Mouse (Mus musculus) left cerebral cortex, adult 2 months (tissue): Measurements from ENCODE around the gene Dck. TPM values are rescaled to one million over a fixed set of nuclear protein-coding genes. Genes with fewer than 3 reads are reported as not detected.
"Not testable (repeated sequence)": the region's sequence is repeated elsewhere in the genome, so short reads cannot be mapped to it uniquely, and the experiment has no call there.

Experiments used
- DNase-seq, 2 experiments: peaks; one replicate each; pipeline ENCODE4 v3.0.0; 2021 to 2022; ENCODE audit warnings: low spot score in 2 of 2, mixed read lengths in 1 of 2; ENCODE audit errors: extremely low spot score in 1 of 2
- H3K27ac ChIP-seq: fragments of 200-600 bp; 2 replicates; pipeline ENCODE4 v1.8.1; 2022
- H3K4me3 ChIP-seq: fragments of 200-600 bp; 2 replicates; pipeline ENCODE4 v1.8.1; 2022
- CTCF ChIP-seq: fragments of 200-600 bp; IDR thresholded peaks from 2 replicates; pipeline ENCODE4 v1.8.1; 2022; ENCODE audit warnings: antibody characterized with exemption, mild to moderate bottlenecking, moderate library complexity
- intact Hi-C: fragments of 180-260 bp; cut with DNase I; formaldehyde crosslinking; loops from one replicate; pipeline ENCODE4 v1.15.1; 2025
- long read RNA-seq, 2 experiments: library from polyadenylated mRNA; stranded (forward); transcript quantifications; one replicate each; pipeline ENCODE4 v2.0.0; 2021; ENCODE audit warnings: borderline mapping rate in 2 of 2
- total RNA-seq, 2 experiments: library from RNA; stranded (reverse); gene quantifications; 2 replicates each; pipeline ENCODE4 v1.2.3; 2021

Dck gene
- total RNA-seq = 10 to 100 TPM; 13.5 to 16.6 TPM
- long read RNA-seq, experiment 1, transcript Dck-201 (7 exons, 3,078 nt) = major isoform, 24 of 25 reads
- long read RNA-seq, experiment 1, partial matches to known transcripts = 0 of 25 reads
- long read RNA-seq, experiment 1, other reads (novel, unspliced or antisense) = 1 of 25 reads
- long read RNA-seq, experiment 2, transcript Dck-201 (7 exons, 3,078 nt) = major isoform, 13 of 14 reads
- long read RNA-seq, experiment 2, partial matches to known transcripts = 0 of 14 reads
- long read RNA-seq, experiment 2, other reads (novel, unspliced or antisense) = 1 of 14 reads

GRCm38 (mm10) chr5:88764987-88765481 lies at the start of gene Dck:
Gene Dck (plus strand): TSS chr5:88764996.
- Histone ChIP-seq H3K4me3 (peak within 1 kb of the TSS; percentile 89), H3K27ac (peak within 1 kb of the TSS; percentile 77)
- TF ChIP-seq CTCF = no peak; the same call in 1 of the 2 replicates
- intact Hi-C loops = loop anchor here (2.0 to 5.0 kb wide), 3 partner anchors 44 to 208 kb away; partner anchors contain the start of genes Grsf1 and Mob1b
- peak; percentile 95 to 96 for DNase-seq

GRCm38 (mm10) chr5:88716983-88717382 lies 47.8 kb upstream of the Dck start:
- no peak for TF ChIP-seq CTCF
- DNase-seq = no peak
- intact Hi-C loops = no loop called here
- Histone ChIP-seq H3K27ac (no peak overlapping the region), H3K4me3 (no peak overlapping the region)

GRCm38 (mm10) chr5:88720116-88721002 lies 44.4 kb upstream of the Dck start, which contains the start of gene Mob1b:
Gene Mob1b (plus strand): TSS chr5:88720855.
- intact Hi-C loops = loop anchor here (1.0 to 5.0 kb wide), 3 partner anchors 44 to 163 kb away; partner anchors contain the start of genes Dck and Grsf1
- TF ChIP-seq CTCF = no peak
- peak; percentile 96 to 98 for DNase-seq
- H3K4me3 ChIP-seq = peak within 1 kb of the TSS; percentile 99
- peak within 1 kb of the TSS; percentile 92 for H3K27ac ChIP-seq

GRCm38 (mm10) chr5:88721003-88721475 lies 43.8 kb upstream of the Dck start:
- DNase-seq = no peak
- Histone ChIP-seq H3K4me3 (peak overlapping the region; percentile 99), H3K27ac (peak overlapping the region; percentile 92)
- intact Hi-C loops = loop anchor here (2.0 to 5.0 kb wide), 2 partner anchors 44 to 164 kb away; partner anchors contain the start of gene Dck
- TF ChIP-seq CTCF = no peak

GRCm38 (mm10) chr5:88721565-88722212 lies 43.1 kb upstream of the Dck start:
- H3K4me3 ChIP-seq = peak overlapping the region; percentile 99
- peak overlapping the region; percentile 60 for H3K27ac ChIP-seq
- intact Hi-C loops = loop anchor here (2.0 to 5.0 kb wide), 2 partner anchors 43 to 164 kb away; partner anchors contain the start of gene Dck
- TF ChIP-seq CTCF = no peak
- DNase-seq = peak; percentile 24 to 31

- intact Hi-C loops = loop anchor here (5.0 kb wide), 1 partner anchor 165 kb away; no protein-coding TSS in a partner anchor
- H3K27ac ChIP-seq = no peak overlapping the region
- TF ChIP-seq CTCF = no peak
- DNase-seq = peak in 1 of 2 experiments; percentile 24
- peak overlapping the region; percentile 99 for H3K4me3 ChIP-seq
Measured at GRCm38 (mm10) chr5:88722213-88722600, 42.6 kb upstream of the Dck start.

GRCm38 (mm10) chr5:88724030-88724429 lies 40.8 kb upstream of the Dck start:
- no peak for TF ChIP-seq CTCF
- intact Hi-C loops = loop anchor here (5.0 kb wide), 1 partner anchor 167 kb away; no protein-coding TSS in a partner anchor
- no peak overlapping the region for H3K27ac ChIP-seq
- no peak for DNase-seq
- H3K4me3 ChIP-seq = no peak overlapping the region

- DNase-seq = no peak
- intact Hi-C loops = no loop called here
- TF ChIP-seq CTCF = no peak
- Histone ChIP-seq H3K4me3 (no peak overlapping the region), H3K27ac (no peak overlapping the region)
Measured at GRCm38 (mm10) chr5:88727593-88728144, 37.1 kb upstream of the Dck start.

- DNase-seq = no peak
- intact Hi-C loops = no loop called here
Measured at GRCm38 (mm10) chr5:88734786-88735185, 30.0 kb upstream of the Dck start.

GRCm38 (mm10) chr5:88741065-88741464 lies 23.7 kb upstream of the Dck start:
- H3K27ac ChIP-seq, intact Hi-C loops, DNase-seq, H3K4me3 ChIP-seq: not testable (repeated sequence)

More at GRCm38 (mm10) chr5:88734786-88735185, 30.0 kb upstream of the Dck start:
- TF ChIP-seq CTCF = peak; percentile 30
- H3K27ac ChIP-seq = no peak overlapping the region
- no peak overlapping the region for H3K4me3 ChIP-seq

GRCm38 (mm10) chr5:88747774-88748173 lies 17.0 kb upstream of the Dck start:
- no peak overlapping the region for H3K27ac ChIP-seq
- intact Hi-C loops = no loop called here
- DNase-seq = no peak
- no peak for TF ChIP-seq CTCF
- H3K4me3 ChIP-seq = no peak overlapping the region
